Mouse (Mus musculus): ENCODE data around the gene Sorbs1.

GRCm38 (mm10) chr19:40433316-40433912 lies 80.2 kb downstream of the Sorbs1 start:
- no peak for TF ChIP-seq POLR2A (IDR thresholded peaks at IDR 0.05; ENCODE audit: borderline replicate concordance, insufficient read depth, low read length)
- TF ChIP-seq CTCF (IDR thresholded peaks at IDR 0.05; ENCODE audit: borderline replicate concordance, insufficient read depth, low read depth, low read length) = no peak

All from cerebellum, adult 2 months (tissue).